Mouse (Mus musculus): Measurements from ENCODE around the gene Arl16. TPM values are rescaled to one million over a fixed set of nuclear protein-coding genes. Genes with fewer than 3 reads are reported as not detected.

Arl16 gene
- polyA plus RNA-seq, 1 experiment from 2014 or later, result 40.3 TPM

DNA sequence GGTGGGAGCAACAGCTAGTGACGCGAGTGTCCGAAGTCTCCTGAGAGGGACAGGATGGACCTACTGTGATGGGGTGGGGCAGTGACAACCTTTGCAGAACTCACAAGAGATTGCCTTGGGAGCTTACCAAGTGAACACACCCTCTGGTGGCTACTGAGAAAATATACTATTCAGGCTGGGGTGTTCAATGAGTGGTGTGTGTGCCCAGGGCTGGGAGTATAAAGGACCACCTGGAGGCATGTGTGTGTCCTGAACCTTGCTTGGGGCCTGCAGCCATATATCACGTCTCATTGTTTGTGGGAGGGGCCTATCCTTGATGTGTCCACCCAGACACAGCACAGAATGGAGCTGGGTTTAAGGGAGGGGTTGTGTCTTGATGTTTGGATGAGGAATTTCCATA, 21.1 kb upstream of the Arl16 start:
- WGBS, result 71% methylated on average over 4 of the region's 4 CpGs
- H3K27ac ChIP-seq (ENCODE audit: low read length), result no peak overlapping the region

DNA sequence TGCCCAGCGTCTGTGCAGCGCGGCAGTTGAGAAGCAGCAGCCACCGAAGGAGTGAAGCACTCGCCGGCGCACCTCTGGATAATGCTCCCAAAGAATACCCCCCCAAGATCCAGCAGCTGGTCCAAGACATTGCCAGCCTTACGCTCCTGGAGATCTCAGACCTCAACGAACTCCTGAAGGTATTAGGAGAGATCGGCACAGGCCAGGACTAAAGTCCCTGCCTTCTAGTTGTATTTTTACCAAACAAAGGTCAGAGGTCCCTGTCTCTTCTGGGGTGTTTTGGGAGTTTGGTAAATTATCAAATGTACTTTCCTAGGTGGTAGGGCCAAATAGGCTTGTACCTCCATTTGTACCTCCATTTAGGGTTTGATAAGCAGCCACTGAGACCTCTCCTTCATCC, 17.8 kb upstream of the Arl16 start:
- H3K27me3 ChIP-seq (ENCODE audit: control insufficient read depth, insufficient read depth, low read depth, low read length), result no peaks in the 10 kb centered on the region
- H3K27ac ChIP-seq (ENCODE audit: low read length), result no peak overlapping the region
- H3K4me3 ChIP-seq (ENCODE audit: low read length), result peak overlapping the region; percentile 96
- no peaks in the 10 kb centered on the region for H3K9me3 ChIP-seq (ENCODE audit: control insufficient read depth, low read length)
- WGBS, result 5% methylated on average over 10 of the region's 10 CpGs
- H3K36me3 ChIP-seq (ENCODE audit: control insufficient read depth, insufficient read depth, low read length), result peaks cover 26% of the 10 kb centered on the region
- ATAC-seq (ENCODE audit: low read depth), result no peak
- peak overlapping the region; percentile 89 for H3K9ac ChIP-seq (ENCODE audit: low read length)
- peak overlapping the region; percentile 95 for H3K4me2 ChIP-seq (ENCODE audit: low read depth, low read length)
- peaks cover 19% of the 10 kb centered on the region for H3K4me1 ChIP-seq (replicated peaks; ENCODE audit: control insufficient read depth, insufficient read depth, low read length)

More for the DNA sequence above, 21.1 kb upstream of the Arl16 start:
- no peaks in the 10 kb centered on the region for H3K27me3 ChIP-seq (ENCODE audit: control insufficient read depth, insufficient read depth, low read depth, low read length)
- ATAC-seq (ENCODE audit: low read depth), result no peak
- no peak overlapping the region for H3K9ac ChIP-seq (ENCODE audit: low read length)
- peaks cover 11% of the 10 kb centered on the region for H3K36me3 ChIP-seq (ENCODE audit: control insufficient read depth, insufficient read depth, low read length)
- H3K9me3 ChIP-seq (ENCODE audit: control insufficient read depth, low read length), result no peaks in the 10 kb centered on the region
- peaks cover 34% of the 10 kb centered on the region for H3K4me1 ChIP-seq (replicated peaks; ENCODE audit: control insufficient read depth, insufficient read depth, low read length)
- H3K4me3 ChIP-seq (ENCODE audit: low read length), result no peak overlapping the region
- no peak overlapping the region for H3K4me2 ChIP-seq (ENCODE audit: low read depth, low read length)

DNA sequence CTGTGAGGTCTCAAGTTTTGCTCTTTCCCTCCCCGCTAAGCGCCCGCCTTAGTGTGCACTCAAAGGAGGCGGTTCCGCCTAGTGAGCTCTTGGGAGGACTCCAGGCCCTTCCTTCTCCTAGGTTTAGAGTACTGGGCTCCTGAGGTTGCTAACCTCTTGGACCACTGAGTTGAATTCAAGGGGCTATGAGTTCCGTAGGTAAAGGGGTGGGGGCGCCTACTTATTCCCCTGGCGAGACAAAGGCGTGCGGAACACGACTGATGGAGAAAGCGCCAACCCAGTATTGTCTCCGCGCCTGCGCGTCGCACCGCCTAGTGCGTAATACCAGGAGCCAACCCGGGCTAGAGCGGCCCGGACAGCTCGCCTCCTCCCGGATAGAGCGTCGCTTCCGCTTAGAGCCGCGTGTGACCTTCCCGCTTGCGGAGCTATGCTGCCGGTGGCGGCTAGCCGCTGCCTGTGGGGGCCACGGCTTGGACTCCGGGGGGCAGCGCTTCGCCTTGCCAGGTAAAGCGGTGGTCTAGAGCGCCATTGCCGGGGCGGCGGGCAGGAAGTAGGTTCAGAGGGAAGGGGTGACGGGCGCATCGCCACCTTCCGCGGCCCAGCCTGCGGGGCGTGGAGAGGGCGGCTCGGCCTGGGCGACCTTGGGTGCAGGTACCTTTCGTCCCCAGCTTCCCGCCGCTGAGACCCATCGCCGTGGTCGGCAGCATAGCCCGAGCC, 17.0 kb upstream of the Arl16 start, which contains the start of gene Mrpl12:
Gene Mrpl12 (plus strand): TSS at position 349 of the 717 bp plus-strand sequence.
- H3K36me3 ChIP-seq (ENCODE audit: control insufficient read depth, insufficient read depth, low read length), result peaks cover 32% of the 10 kb centered on the region
- H3K4me3 ChIP-seq (ENCODE audit: low read length), result peak within 1 kb of the TSS; percentile 96
- peak within 1 kb of the TSS; percentile 95 for H3K4me2 ChIP-seq (ENCODE audit: low read depth, low read length)
- no peaks in the 10 kb centered on the region for H3K9me3 ChIP-seq (ENCODE audit: control insufficient read depth, low read length)
- H3K9ac ChIP-seq (ENCODE audit: low read length), result peak within 1 kb of the TSS; percentile 89
- under 1% methylated on average over 60 of the region's 60 CpGs for WGBS
- H3K27me3 ChIP-seq (ENCODE audit: control insufficient read depth, insufficient read depth, low read depth, low read length), result no peaks in the 10 kb centered on the region
- H3K4me1 ChIP-seq (replicated peaks; ENCODE audit: control insufficient read depth, insufficient read depth, low read length), result peaks cover 17% of the 10 kb centered on the region
- ATAC-seq (ENCODE audit: low read depth), result peak; percentile 97
- peak within 1 kb of the TSS; percentile 68 for H3K27ac ChIP-seq (ENCODE audit: low read length)

DNA sequence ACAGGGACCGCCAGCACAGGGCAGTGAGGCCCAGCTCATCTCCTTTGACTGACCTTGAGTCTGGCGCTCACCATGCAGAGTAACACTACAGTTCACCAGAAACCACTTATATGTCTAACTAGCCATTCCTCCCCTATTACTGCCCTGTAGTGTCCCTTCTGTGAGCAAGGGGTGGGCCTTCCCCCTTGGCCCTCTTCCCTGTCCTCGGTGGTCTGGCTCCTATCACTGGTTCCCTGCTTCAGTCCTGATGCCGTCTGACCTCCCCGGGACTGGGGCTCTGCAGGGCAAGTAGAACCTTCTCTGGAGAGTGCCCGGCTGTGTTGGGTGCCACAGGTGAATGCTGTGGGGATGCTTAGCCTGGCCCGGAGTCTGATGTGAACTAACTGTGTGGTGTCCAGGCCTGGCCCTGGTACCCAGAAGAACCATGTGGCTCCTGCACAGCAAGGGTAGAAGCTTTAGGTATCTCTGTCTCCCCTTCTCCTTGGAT, 16.1 kb upstream of the Arl16 start:
- Histone ChIP-seq H3K4me2 (ENCODE audit: low read depth, low read length) (peak overlapping the region; percentile 95), H3K27ac (ENCODE audit: low read length) (peak overlapping the region; percentile 68; the same call in 1 of the 2 replicates), H3K36me3 (ENCODE audit: control insufficient read depth, insufficient read depth, low read length) (peaks cover 41% of the 10 kb centered on the region), H3K27me3 (ENCODE audit: control insufficient read depth, insufficient read depth, low read depth, low read length) (no peaks in the 10 kb centered on the region), H3K4me3 (ENCODE audit: low read length) (peak overlapping the region; percentile 96), H3K9ac (ENCODE audit: low read length) (peak overlapping the region; percentile 89), H3K9me3 (ENCODE audit: control insufficient read depth, low read length) (no peaks in the 10 kb centered on the region), H3K4me1 (replicated peaks; ENCODE audit: control insufficient read depth, insufficient read depth, low read length) (peaks cover 15% of the 10 kb centered on the region)
- no peak for ATAC-seq (ENCODE audit: low read depth)
- 81% methylated on average over 7 of the region's 7 CpGs for WGBS

DNA sequence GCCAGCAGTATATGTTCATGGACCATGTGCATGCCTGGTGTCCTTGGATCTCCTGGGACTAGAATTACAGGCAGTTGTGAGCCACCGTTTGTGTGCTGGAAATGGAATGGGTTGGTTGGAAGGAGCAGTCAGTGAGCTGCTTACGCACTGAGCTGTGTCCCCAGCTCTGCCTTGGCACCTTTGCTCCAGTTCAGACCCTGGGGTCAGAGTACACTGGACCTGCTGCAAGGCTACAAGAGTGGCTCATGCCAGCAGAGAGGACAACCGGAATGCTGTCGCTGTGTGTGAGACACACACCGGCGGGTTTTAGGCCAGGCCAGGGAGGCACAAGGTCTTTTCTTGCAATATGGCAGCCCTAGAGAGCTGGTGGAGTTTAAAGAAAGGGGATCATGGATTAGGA, 4.6 kb upstream of the Arl16 start:
- WGBS, result 91% methylated on average over 6 of the region's 6 CpGs
- Histone ChIP-seq H3K9ac (ENCODE audit: low read length) (no peak overlapping the region), H3K9me3 (ENCODE audit: control insufficient read depth, low read length) (no peaks in the 10 kb centered on the region), H3K4me3 (ENCODE audit: low read length) (no peak overlapping the region), H3K36me3 (ENCODE audit: control insufficient read depth, insufficient read depth, low read length) (peaks cover 27% of the 10 kb centered on the region), H3K4me1 (replicated peaks; ENCODE audit: control insufficient read depth, insufficient read depth, low read length) (peaks cover 7% of the 10 kb centered on the region), H3K27me3 (ENCODE audit: control insufficient read depth, insufficient read depth, low read depth, low read length) (no peaks in the 10 kb centered on the region), H3K27ac (ENCODE audit: low read length) (no peak overlapping the region), H3K4me2 (ENCODE audit: low read depth, low read length) (no peak overlapping the region)
- ATAC-seq (ENCODE audit: low read depth), result no peak

DNA sequence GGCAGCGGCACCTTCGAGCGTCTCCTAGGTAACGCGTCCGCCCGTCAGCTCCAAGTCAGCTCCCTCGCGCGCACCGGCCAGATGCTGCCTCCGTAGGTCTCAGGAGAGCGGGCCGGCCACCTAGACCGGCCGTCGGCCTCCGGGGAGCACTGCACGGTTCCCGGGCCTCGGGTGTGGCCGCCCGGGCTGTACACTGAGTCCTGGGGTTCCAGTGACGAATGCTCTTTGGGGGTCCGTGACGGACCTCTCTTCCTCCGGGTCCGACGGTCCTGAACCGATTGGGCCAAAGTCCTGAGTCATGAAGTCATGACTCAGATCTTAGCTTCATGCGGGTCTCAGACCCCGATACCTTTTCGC, 307 bp upstream of the Arl16 start:
- no peak for ATAC-seq (ENCODE audit: low read depth)
- H3K27ac ChIP-seq (ENCODE audit: low read length), result peak overlapping the region; percentile 33; the same call in 1 of the 2 replicates

DNA sequence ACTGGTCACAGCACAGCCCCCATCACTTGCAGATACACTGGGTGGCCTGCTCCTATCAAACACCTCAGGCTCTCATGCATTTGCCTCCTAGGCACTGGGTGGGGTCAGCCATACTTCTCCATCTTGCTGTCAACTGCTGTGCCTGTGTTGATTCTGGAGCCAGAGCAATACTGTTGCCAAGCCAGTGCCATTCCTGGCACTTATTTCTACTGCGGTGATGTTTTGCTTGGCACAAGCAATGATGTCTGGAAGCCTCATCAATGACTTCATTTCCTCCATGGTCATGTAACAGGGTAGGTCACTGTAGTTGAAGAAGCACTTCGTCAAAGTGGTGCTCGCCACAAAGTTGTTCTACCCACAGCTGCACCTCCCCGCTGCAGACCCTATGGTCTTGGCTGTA, 1.9 kb downstream of the Arl16 start:
- ATAC-seq (ENCODE audit: low read depth), result no peak
- no peak overlapping the region for H3K9ac ChIP-seq (ENCODE audit: low read length)
- H3K27ac ChIP-seq (ENCODE audit: low read length), result no peak overlapping the region
- H3K9me3 ChIP-seq (ENCODE audit: control insufficient read depth, low read length), result no peaks in the 10 kb centered on the region
- H3K4me2 ChIP-seq (ENCODE audit: low read depth, low read length), result no peak overlapping the region
- 87% methylated on average over 4 of the region's 4 CpGs for WGBS
- H3K4me3 ChIP-seq (ENCODE audit: low read length), result no peak overlapping the region
- 0 out of 2 replicates have a peak, but pooled peaks cover 2% of the 10 kb centered on the region for H3K36me3 ChIP-seq (ENCODE audit: control insufficient read depth, insufficient read depth, low read length)
- peaks cover 16% of the 10 kb centered on the region for H3K4me1 ChIP-seq (replicated peaks; ENCODE audit: control insufficient read depth, insufficient read depth, low read length)
- no peaks in the 10 kb centered on the region for H3K27me3 ChIP-seq (ENCODE audit: control insufficient read depth, insufficient read depth, low read depth, low read length)

More for the DNA sequence above, 307 bp upstream of the Arl16 start:
- peaks cover 16% of the 10 kb centered on the region for H3K4me1 ChIP-seq (replicated peaks; ENCODE audit: control insufficient read depth, insufficient read depth, low read length)
- H3K9ac ChIP-seq (ENCODE audit: low read length), result peak overlapping the region; percentile 90
- H3K27me3 ChIP-seq (ENCODE audit: control insufficient read depth, insufficient read depth, low read depth, low read length), result no peaks in the 10 kb centered on the region
- peak overlapping the region; percentile 92 for H3K4me2 ChIP-seq (ENCODE audit: low read depth, low read length)
- no peaks in the 10 kb centered on the region for H3K9me3 ChIP-seq (ENCODE audit: control insufficient read depth, low read length)
- peaks cover 10% of the 10 kb centered on the region for H3K36me3 ChIP-seq (ENCODE audit: control insufficient read depth, insufficient read depth, low read length)
- H3K4me3 ChIP-seq (ENCODE audit: low read length), result peak overlapping the region; percentile 96
- WGBS, result under 1% methylated on average over 33 of the region's 33 CpGs

DNA sequence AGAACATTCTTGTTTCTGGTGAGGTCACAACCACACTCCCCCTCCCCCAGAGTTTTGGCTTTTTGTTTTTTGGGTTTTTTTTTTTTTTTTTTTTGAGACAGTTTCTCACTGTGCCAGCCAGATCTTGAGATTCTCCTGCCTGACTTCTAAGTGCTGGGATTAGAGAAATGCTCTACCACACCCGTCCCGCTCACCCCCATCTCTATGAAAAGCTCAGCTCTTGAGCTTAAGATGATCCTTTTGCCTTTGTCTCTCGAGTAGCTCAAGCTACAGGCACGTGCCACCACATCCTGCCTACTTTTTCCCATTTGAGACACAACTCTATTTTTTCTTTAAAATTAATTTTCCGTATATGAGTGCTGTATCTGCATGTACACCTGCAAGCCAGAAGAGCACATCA, 3.0 kb downstream of the Arl16 start:
- Histone ChIP-seq H3K27ac (ENCODE audit: low read length) (no peak overlapping the region), H3K36me3 (ENCODE audit: control insufficient read depth, insufficient read depth, low read length) (peaks cover 9% of the 10 kb centered on the region), H3K4me1 (replicated peaks; ENCODE audit: control insufficient read depth, insufficient read depth, low read length) (peaks cover 16% of the 10 kb centered on the region), H3K4me2 (ENCODE audit: low read depth, low read length) (no peak overlapping the region), H3K4me3 (ENCODE audit: low read length) (no peak overlapping the region), H3K9me3 (ENCODE audit: control insufficient read depth, low read length) (no peaks in the 10 kb centered on the region), H3K9ac (ENCODE audit: low read length) (no peak overlapping the region), H3K27me3 (ENCODE audit: control insufficient read depth, insufficient read depth, low read depth, low read length) (no peaks in the 10 kb centered on the region)
- no peak for ATAC-seq (ENCODE audit: low read depth)
- WGBS, result 79% methylated on average over 5 of the region's 5 CpGs

DNA sequence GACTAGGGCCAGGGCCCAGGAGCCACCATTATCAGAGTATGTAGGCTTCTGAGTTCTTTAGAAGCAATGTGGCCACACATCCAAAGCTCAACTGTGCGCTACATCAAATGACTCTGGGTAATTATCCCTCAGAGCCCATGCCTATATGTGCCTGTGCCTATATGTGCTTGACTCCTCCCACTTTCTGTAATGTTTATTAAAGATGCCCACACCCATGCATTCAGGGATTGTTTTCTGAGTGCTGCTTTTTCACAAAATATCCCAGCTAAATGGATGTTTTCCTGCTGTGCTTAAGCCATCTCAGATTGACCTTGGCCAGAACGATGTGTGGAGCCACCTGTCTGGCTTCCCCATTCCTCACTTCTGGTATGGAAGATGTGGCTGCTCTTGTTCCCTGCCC, 3.9 kb downstream of the Arl16 start:
- H3K9ac ChIP-seq (ENCODE audit: low read length), result no peak overlapping the region
- ATAC-seq (ENCODE audit: low read depth), result no peak
- 81% methylated on average over 2 of the region's 2 CpGs for WGBS
- H3K4me1 ChIP-seq (replicated peaks; ENCODE audit: control insufficient read depth, insufficient read depth, low read length), result peaks cover 22% of the 10 kb centered on the region
- H3K4me2 ChIP-seq (ENCODE audit: low read depth, low read length), result no peak overlapping the region
- no peaks in the 10 kb centered on the region for H3K9me3 ChIP-seq (ENCODE audit: control insufficient read depth, low read length)
- no peaks in the 10 kb centered on the region for H3K27me3 ChIP-seq (ENCODE audit: control insufficient read depth, insufficient read depth, low read depth, low read length)
- no peak overlapping the region for H3K27ac ChIP-seq (ENCODE audit: low read length)
- no peak overlapping the region for H3K4me3 ChIP-seq (ENCODE audit: low read length)
- peaks cover 11% of the 10 kb centered on the region for H3K36me3 ChIP-seq (ENCODE audit: control insufficient read depth, insufficient read depth, low read length)
